Mouse (Mus musculus) kidney, adult 2 months (tissue): ENCODE measurements around the gene Brms1.

Source experiments
- CTCF ChIP-seq: fragments of 200-500 bp; conservative IDR thresholded peaks from 2 replicates; pipeline ENCODE4 v1.5.1; 2011; ENCODE audit warnings: low read depth, mild to moderate bottlenecking, control low read depth, low read length, moderate library complexity, mixed read lengths; ENCODE audit not compliant: insufficient read depth, insufficient read length
- POLR2A ChIP-seq: fragments of 200-500 bp; IDR thresholded peaks from one replicate; pipeline ENCODE4 v1.6.1; 2011; ENCODE audit warnings: low read depth, low read length, control low read depth

GRCm38 (mm10) chr19:5051031-5051430, 9.9 kb downstream of the Brms1 start:
- no peak for TF ChIP-seq POLR2A
- TF ChIP-seq CTCF = no peak
